Mouse (Mus musculus) left cerebral cortex, adult 9 months (tissue): ENCODE measurements around the gene Tecta.

Source experiments
- DNase-seq, 2 experiments: peaks; one replicate each; pipeline ENCODE4 v3.0.0; 2022; ENCODE audit warnings: low spot score in 2 of 2

Gene Tecta

DNA sequence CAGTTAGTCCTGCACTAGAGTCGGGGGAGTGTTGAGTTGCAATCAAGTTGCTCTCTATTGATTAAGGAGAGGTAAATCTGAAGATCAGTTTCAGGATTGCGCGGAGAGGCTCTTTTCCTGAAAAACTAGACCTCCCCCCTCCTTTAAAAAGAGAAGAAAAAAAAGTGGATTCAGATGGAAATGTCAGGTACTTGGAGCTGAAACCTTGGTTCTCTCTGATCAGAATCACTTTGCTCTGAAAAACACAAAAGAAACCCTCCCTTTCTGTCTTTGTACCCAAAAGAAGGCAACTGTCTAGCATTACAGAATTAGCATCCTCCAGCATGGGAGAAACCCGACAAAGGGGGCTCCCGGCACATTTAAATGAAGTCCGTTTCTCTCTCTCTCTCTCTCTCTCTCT lies at the start of gene Tecta:
Gene Tecta, minus strand, starts transcription at position 101 of the 400 bp plus-strand sequence.
- no peak for DNase-seq

- DNase-seq = no peak
Measured at GRCm38 (mm10) chr9:42449043-42449442, 49.3 kb upstream of the Tecta start.

DNA sequence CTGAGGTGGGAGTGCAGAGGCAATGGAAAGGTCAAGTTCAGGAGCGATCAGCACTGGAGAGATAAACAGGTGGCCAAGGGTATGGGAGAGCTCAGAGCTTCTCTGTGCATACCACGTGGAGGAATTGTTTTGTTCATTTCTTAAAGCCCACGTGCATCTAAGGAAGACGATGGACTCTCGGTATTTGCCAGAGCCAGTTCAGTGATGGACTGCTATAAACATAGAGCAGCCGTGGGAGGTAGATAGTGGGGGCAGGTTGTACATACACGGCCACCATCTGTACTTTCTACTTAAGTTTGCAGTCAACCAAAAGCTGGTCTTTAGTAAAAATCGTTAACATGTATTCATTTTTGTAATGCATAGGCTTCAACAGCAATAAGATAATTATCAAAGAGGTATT lies 42.4 kb upstream of the Tecta start:
- no peak for DNase-seq

DNA sequence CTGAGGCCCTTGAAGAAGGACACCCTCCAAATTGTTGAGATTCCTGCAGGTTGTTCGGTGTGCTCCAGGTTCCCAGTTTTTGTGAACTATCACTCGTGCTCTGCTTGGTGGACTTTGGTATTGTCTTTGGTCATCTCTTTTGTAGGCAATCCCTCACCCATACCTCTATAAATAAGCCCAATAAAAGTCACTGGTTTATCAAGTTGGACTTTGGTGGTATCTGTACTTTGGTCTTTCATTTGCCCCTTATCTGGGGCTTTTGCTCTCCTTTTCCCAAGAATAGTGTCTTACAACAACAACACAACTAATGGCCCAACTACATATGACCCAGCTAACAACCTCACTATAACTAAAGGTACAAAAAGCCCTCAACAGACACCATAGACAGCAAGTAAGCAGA lies 41.5 kb upstream of the Tecta start:
- DNase-seq = no peak

DNA sequence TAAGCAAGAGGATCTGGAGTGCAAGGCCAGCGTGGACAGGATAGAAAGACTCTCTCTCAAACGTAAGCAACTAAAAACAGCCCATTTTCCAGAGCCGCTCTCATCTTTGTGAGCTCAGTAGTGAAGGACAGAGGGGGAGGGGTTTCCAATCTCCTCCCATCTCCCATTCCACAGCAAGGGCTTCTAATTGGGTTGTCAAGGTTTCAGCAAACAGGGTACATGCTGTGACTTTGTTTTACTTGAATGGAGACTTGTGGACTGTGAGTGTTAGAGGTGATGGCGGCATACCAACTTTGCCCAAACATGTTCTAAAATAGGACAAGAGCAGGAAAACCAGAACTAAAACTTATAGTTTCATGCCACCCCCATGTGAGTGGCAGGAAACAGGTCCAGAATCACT lies 39.7 kb upstream of the Tecta start:
- DNase-seq = no peak

- DNase-seq = no peak
Measured at GRCm38 (mm10) chr9:42432155-42432554, 32.4 kb upstream of the Tecta start.

GRCm38 (mm10) chr9:42431606-42432005 lies 31.9 kb upstream of the Tecta start:
- no peak for DNase-seq

DNA sequence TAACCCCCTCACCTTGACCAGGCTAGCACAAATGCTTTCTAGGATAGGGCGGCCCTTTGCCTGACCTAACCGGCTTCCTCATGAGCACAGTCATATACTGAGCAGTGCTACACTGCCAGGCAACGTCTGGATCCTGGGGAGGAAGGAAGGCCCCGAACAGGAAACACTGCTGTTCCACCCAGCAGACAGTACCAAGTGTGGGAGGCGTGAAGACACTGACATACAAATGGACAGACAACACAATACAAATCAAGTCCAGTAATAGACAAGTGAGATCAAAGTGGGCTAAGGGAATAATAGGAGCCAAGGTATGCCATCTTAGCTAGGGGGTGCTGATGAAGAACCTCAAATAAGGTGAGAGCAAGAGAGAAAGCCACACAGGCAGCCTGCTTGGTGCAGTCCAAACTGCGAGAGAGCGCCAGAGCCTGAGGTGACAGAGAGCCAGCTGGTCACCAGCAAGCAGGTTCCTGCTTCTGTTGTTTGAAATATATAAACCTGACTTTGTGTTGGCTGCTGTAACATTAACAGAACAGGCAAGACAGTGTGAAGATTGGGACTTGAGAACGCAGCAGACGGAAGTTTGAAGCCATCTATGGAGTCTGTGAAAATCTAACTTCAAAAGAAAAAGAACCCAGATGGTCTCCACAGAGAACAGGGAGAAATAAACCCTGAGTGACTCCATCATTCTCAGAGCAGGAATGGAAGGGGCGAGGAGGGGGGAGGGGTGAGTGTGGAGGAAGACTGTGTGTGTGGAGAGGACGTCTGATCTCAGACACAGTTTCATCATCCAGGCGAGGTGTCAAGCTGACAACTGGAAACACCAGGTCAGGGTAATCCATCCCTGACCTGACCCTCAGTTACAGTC lies 28.6 kb upstream of the Tecta start:
- DNase-seq = no peak

GRCm38 (mm10) chr9:42426661-42427358 lies 27.1 kb upstream of the Tecta start:
- DNase-seq = no peak

GRCm38 (mm10) chr9:42423649-42424048 lies 23.9 kb upstream of the Tecta start:
- no peak for DNase-seq

- DNase-seq = no peak
Measured at GRCm38 (mm10) chr9:42419687-42420086, 20.0 kb upstream of the Tecta start.

DNA sequence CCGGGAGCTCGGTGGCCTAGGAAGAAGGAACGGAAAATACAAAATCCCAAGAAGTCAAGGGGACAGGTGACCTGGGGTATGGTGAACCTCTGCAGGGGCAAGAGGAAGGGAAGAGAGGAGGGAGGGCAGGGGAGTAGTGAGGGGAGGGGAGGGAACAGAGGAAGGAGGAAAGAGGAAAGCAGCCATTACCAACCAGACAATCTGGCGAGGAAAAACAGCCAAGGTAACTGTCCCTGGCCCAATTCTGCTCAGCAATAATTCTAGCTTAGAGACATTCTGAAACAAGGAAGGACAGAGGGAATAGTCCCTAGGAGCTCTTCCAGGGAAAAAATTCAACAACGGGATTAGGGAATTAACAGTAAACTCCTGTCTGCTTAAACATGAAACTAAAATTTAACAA lies 19.1 kb upstream of the Tecta start:
- no peak for DNase-seq

GRCm38 (mm10) chr9:42417352-42417952 lies 17.7 kb upstream of the Tecta start:
- DNase-seq = no peak

DNA sequence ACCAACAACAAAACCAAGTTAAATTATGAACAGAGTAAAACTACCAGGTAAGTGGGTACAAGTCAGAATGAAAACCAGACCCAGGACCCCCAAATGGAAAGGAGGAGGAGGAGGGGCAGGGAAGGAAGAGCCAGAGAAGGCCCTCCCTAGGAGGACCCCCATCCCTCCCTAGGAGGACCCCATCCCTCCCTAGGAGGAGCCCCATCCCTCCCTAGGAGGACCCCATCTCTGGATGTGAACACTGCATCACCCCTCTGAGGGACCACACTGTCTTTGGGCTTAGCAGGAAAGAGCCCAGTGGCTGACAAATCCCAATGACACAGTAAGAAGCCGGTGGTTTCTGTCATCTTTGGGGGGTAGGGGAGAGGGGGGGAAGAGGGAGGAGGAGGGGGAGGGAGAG lies 15.5 kb upstream of the Tecta start:
- no peak for DNase-seq

- DNase-seq = no peak
Measured at GRCm38 (mm10) chr9:42413345-42413744, 13.6 kb upstream of the Tecta start.

DNA sequence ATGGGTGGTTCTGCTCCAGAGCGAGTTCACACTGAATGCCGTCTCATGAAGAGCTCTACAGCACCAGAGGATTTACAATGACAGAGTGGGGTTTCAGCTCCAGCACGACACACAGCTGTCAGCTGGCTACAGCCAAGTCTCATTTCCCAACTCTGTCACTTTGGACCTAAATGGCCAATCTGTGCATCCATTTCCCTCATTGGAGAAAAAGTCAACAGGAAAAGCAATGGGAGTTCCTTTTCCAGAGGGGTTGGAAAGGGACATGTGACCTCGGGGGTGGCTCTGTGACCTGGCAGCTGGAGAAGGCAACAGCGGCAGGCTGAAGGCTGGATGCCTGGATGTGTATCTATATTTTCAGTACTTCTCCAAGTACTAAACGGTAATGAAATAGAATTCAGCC lies 11.6 kb upstream of the Tecta start:
- DNase-seq = no peak

DNA sequence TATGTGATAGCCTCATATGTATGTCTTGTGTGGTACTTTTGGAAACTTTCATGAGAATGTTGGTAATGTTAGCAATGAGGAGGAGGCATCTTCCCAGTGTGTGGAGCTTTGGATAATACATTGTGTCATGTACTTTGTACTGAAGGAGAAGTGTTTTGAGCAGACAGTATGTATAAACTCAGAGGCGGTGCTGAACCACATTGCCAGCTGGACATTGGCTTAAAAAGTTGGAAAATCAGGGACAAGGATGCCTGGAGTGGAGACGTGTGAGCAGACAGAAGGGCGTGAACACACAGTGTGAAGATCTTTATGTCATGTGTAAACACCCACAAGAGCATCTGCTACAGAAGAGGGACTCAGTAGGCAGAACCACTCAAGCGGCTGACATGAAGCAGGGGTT lies 6.0 kb upstream of the Tecta start:
- peak; percentile 44 to 63 for DNase-seq

DNA sequence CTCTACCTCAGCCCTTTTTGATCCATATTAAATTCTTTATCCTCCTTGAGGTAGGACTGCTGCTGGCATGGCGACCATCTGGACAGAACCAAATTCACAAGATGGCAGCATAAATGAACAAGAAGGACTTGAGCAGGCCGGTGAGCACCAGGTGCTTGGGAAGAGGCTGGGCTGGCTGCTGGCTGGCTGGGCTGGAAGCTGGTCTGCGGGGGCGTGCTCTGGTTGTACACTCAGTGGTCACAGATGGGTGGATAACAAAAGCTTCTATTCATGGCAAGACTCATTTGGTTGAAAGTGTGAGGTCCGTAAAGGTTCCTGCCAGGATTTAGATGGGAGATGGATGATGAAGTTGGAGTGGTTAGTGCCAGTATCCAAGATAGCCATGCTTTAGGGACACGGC lies 1.8 kb upstream of the Tecta start:
- peak in 1 of 2 experiments; percentile 51 for DNase-seq

- no peak for DNase-seq
Measured at GRCm38 (mm10) chr9:42396141-42396540, 3.6 kb downstream of the Tecta start.

DNA sequence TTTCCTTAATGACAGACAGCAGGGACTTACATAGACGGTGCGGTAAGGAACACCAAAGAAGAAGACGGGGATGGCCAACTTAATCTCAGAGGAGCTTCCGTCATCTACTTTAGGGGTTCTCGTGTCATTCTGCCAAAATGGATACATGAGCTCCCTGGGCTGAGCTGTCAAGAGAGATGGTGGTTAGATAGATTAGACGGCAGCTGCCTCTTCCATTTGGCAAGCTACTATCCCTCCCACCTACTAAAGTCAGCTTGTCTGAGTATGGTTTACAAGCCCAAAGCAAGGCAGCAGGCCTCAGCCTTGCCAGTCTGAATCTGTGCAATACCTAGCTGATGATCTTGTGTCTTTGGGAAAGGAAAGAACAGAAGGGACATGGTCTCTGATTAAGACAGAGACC lies 4.8 kb downstream of the Tecta start:
- DNase-seq = no peak

DNA sequence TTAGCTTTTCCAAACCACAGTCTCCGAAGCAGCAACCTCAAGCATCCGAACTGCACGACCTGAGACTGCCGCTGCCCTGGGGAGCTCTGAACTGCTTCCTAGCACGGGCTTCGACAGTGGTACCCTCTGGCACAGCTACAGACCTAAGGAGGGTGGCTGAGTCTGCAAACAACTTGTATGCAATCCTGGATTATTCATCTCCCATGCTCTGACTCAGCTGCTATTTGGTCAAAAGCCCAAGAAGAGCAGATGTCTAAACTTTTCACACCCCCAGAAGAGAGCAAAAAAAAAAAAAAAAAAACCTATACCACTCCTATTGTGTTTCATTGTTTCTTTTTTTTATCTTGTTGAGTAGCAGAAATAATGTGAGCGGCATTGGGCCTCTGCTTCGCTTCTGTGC lies 5.4 kb downstream of the Tecta start:
- DNase-seq = peak in 1 of 2 experiments; percentile 24

DNA sequence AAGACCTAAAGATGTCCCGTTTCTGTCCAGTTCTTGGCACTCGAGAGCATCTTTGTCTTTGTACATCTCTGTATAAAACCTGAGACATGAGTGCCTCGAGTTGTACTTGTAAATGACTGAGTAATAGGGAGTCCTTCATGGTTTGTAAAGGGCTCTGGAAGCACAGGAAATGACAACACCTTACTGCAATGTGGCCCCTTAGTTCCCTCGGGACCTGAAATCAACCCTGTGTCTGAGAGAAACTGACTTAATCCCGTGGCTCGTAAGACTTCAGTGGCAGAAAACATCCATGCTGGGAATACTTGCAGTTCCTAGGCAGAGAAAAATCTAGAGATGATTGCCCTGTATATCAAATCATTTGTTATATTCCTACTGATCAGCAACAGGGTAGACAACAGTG lies 6.8 kb downstream of the Tecta start:
- no peak for DNase-seq

DNA sequence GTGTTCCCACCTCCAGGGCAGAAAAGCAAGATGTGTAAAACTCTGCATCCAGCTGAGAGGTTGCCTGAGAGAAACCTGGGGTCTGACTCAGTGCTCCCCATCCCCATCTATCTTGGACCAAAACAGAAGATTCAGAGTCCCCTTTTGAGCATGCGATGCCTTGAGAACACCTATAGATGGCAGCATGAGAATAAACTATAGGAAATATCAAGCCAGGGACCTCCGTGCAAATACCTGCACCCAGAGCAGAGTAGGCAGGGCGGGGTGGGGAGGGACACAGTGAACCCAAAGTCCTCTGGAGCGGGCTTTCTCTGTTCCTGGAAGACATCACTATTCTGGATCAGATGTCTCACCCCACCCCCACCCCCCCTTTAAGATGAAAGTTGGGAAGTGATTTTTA lies 11.2 kb downstream of the Tecta start:
- peak in 1 of 2 experiments; percentile 35 for DNase-seq
